Mouse (Mus musculus) kidney, embryonic 14.5 days (tissue): ENCODE measurements around the gene Cd5. TPM values are rescaled to one million over a fixed set of nuclear protein-coding genes. Genes with fewer than 3 reads are reported as not detected.

Source experiments
- ATAC-seq: fragments of 200-750 bp; cut with Nextera tagmentation; 2 replicates; pipeline ENCODE4 v1.8.0; 2017; ENCODE audit warnings: moderate number of reproducible peaks, mild to moderate bottlenecking, moderate TSS enrichment, moderate library complexity; ENCODE audit not compliant: low FRiP score, low TSS enrichment
- H3K27ac ChIP-seq: fragments of 300-500 bp; sonication (generic); 2 replicates; pipeline ENCODE4 v1.5.1; 2014; ENCODE audit warnings: low read depth, mild to moderate bottlenecking, low read length, moderate library complexity, mixed read lengths
- H3K27me3 ChIP-seq: fragments of 300-500 bp; sonication (generic); 2 replicates; pipeline ENCODE4 v1.6.1; 2014; ENCODE audit warnings: mild to moderate bottlenecking, low read length; ENCODE audit not compliant: control insufficient read depth, insufficient read depth
- H3K36me3 ChIP-seq: fragments of 300-500 bp; sonication (generic); 2 replicates; pipeline ENCODE4 v1.6.1; 2014; ENCODE audit warnings: low read length, mixed read lengths; ENCODE audit not compliant: control insufficient read depth, insufficient read depth
- H3K4me1 ChIP-seq: fragments of 300-500 bp; sonication (generic); 2 replicates; pipeline ENCODE4 v1.6.1; 2014; ENCODE audit warnings: low read length, mixed read lengths; ENCODE audit not compliant: control insufficient read depth, insufficient read depth
- H3K4me2 ChIP-seq: fragments of 300-500 bp; sonication (generic); replicated peaks from 2 replicates; pipeline ENCODE4 v1.6.1; 2014; ENCODE audit warnings: low read depth, mild to moderate bottlenecking, low read length
- H3K4me3 ChIP-seq: fragments of 300-500 bp; sonication (generic); 2 replicates; pipeline ENCODE4 v1.5.1; 2014; ENCODE audit warnings: mild to moderate bottlenecking, low read length
- H3K9ac ChIP-seq: fragments of 300-500 bp; sonication (generic); 2 replicates; pipeline ENCODE4 v1.6.1; 2014; ENCODE audit warnings: low read depth, mild to moderate bottlenecking, low read length, moderate library complexity
- H3K9me3 ChIP-seq: fragments of 300-500 bp; sonication (generic); 2 replicates; pipeline ENCODE4 v1.6.1; 2016; ENCODE audit warnings: low read length; ENCODE audit not compliant: control insufficient read depth
- WGBS: fragments of 180-500 bp; shearing (Covaris S2); extraction: QIAGEN DNeasy Blood & Tissue Kit; methylation state at CpG from one replicate; pipeline ENCODE4 v1.1.7; 2014; 5-methylcytosine and 5-hydroxymethylcytosine counted together
- polyA plus RNA-seq: library from polyadenylated mRNA; unstranded; fragments of >200 nt; fragmentation: Nextera tagmentation; extraction: Ambion mirVana; gene quantifications from 2 replicates; pipeline ENCODE4 v1.2.1, GENCODE M21; 2014

Gene Cd5
- polyA plus RNA-seq, 1 experiment from 2014 or later = 0.46 TPM

- H3K27ac ChIP-seq = no peak overlapping the region
- no peak overlapping the region for H3K4me3 ChIP-seq
- no peaks in the 10 kb centered on the region for H3K9me3 ChIP-seq
- no peaks in the 10 kb centered on the region for H3K27me3 ChIP-seq
- ATAC-seq = no peak
- no peaks in the 10 kb centered on the region for H3K36me3 ChIP-seq
- H3K4me1 ChIP-seq = no peaks in the 10 kb centered on the region
- no peak overlapping the region for H3K9ac ChIP-seq
- whole genome bisulfite sequencing = 70% methylated on average over 1 of the region's 1 CpGs
- no peak overlapping the region for H3K4me2 ChIP-seq
Observed at GRCm38 (mm10) chr19:10678772-10679067, 60.1 kb downstream of the Cd5 start.

GRCm38 (mm10) chr19:10677915-10678771 is 60.7 kb downstream of the Cd5 start, which contains the start of gene Pga5:
TSS of gene Pga5 (minus strand) at chr19:10678071.
- Histone ChIP-seq H3K27me3 (no peaks in the 10 kb centered on the region), H3K9me3 (no peaks in the 10 kb centered on the region), H3K27ac (no peak within 1 kb of the TSS), H3K4me1 (no peaks in the 10 kb centered on the region), H3K4me3 (no peak within 1 kb of the TSS), H3K36me3 (no peaks in the 10 kb centered on the region), H3K4me2 (no peak within 1 kb of the TSS), H3K9ac (no peak within 1 kb of the TSS)
- no peak for ATAC-seq
- WGBS = 38% methylated on average over 6 of the region's 6 CpGs

GRCm38 (mm10) chr19:10676656-10677055 is 62.1 kb downstream of the Cd5 start:
- no peak for ATAC-seq
- Histone ChIP-seq H3K9me3 (no peaks in the 10 kb centered on the region), H3K4me3 (no peak overlapping the region), H3K27me3 (no peaks in the 10 kb centered on the region), H3K27ac (no peak overlapping the region), H3K4me2 (no peak overlapping the region), H3K4me1 (no peaks in the 10 kb centered on the region), H3K9ac (no peak overlapping the region), H3K36me3 (no peaks in the 10 kb centered on the region)
- 86% methylated on average over 16 of the region's 16 CpGs for WGBS

- H3K9ac ChIP-seq = no peak overlapping the region
- H3K9me3 ChIP-seq = no peaks in the 10 kb centered on the region
- no peaks in the 10 kb centered on the region for H3K27me3 ChIP-seq
- H3K36me3 ChIP-seq = no peaks in the 10 kb centered on the region
- H3K27ac ChIP-seq = no peak overlapping the region
- no peak overlapping the region for H3K4me3 ChIP-seq
- 54% methylated on average over 1 of the region's 1 CpGs for WGBS
- H3K4me1 ChIP-seq = no peaks in the 10 kb centered on the region
- no peak overlapping the region for H3K4me2 ChIP-seq
- ATAC-seq = no peak
Observed at GRCm38 (mm10) chr19:10673275-10673674, 65.5 kb downstream of the Cd5 start.

GRCm38 (mm10) chr19:10671854-10672417 is 66.9 kb downstream of the Cd5 start:
- Histone ChIP-seq H3K9ac (no peak overlapping the region), H3K9me3 (no peaks in the 10 kb centered on the region), H3K27ac (no peak overlapping the region), H3K4me3 (no peak overlapping the region), H3K4me1 (no peaks in the 10 kb centered on the region), H3K4me2 (no peak overlapping the region), H3K27me3 (no peaks in the 10 kb centered on the region), H3K36me3 (no peaks in the 10 kb centered on the region)
- no peak for ATAC-seq
- WGBS = 52% methylated on average over 9 of the region's 9 CpGs

- Histone ChIP-seq H3K9ac (no peak overlapping the region), H3K4me1 (no peaks in the 10 kb centered on the region), H3K36me3 (no peaks in the 10 kb centered on the region), H3K27me3 (no peaks in the 10 kb centered on the region), H3K4me3 (no peak overlapping the region), H3K9me3 (no peaks in the 10 kb centered on the region), H3K27ac (no peak overlapping the region), H3K4me2 (no peak overlapping the region)
- 88% methylated on average over 4 of the region's 4 CpGs for WGBS
- ATAC-seq = no peak
Observed at GRCm38 (mm10) chr19:10671319-10671718, 67.5 kb downstream of the Cd5 start.

Other genes with a start within 250 kb of the Cd5 start
- gene Cpsf7, start 213.7 kb downstream of the Cd5 start, polyA plus RNA-seq = 40.7 and 63.0 TPM in 2 replicates
- gene Sdhaf2, start 212.9 kb downstream of the Cd5 start, polyA plus RNA-seq = 65.1 and 65.6 TPM in 2 replicates
- 57.6 and 67.5 TPM in 2 replicates for gene Tmem216, start 182.8 kb downstream of the Cd5 start, polyA plus RNA-seq
- gene Cyb561a3, start 161.8 kb downstream of the Cd5 start, polyA plus RNA-seq = 10.5 and 14.1 TPM in 2 replicates
- gene Tmem138, start 161.6 kb downstream of the Cd5 start, polyA plus RNA-seq = 57.9 and 59.2 TPM in 2 replicates
- 238 and 353 TPM in 2 replicates for gene Ddb1, start 133.7 kb downstream of the Cd5 start, polyA plus RNA-seq
- gene Tkfc, start 133.3 kb downstream of the Cd5 start, polyA plus RNA-seq = 21.5 and 30.0 TPM in 2 replicates
- gene Vwce, start 104.8 kb downstream of the Cd5 start, polyA plus RNA-seq = 1.2 and 2.0 TPM in 2 replicates
- gene Pga5, start 60.9 kb downstream of the Cd5 start, polyA plus RNA-seq = not detected in 2 replicates
- 18.9 and 31.7 TPM in 2 replicates for gene Vps37c, start 50.3 kb downstream of the Cd5 start, polyA plus RNA-seq
- gene Cd6, start 91.1 kb upstream of the Cd5 start, polyA plus RNA-seq = 0.09 TPM in 1 of 2 replicates, not detected in the other
- gene Slc15a3, start 100.7 kb upstream of the Cd5 start, polyA plus RNA-seq = 0.44 and 0.69 TPM in 2 replicates
- 65.2 and 71.5 TPM in 2 replicates for gene Tmem132a, start 130.9 kb upstream of the Cd5 start, polyA plus RNA-seq
- gene Tmem109, start 143.0 kb upstream of the Cd5 start, polyA plus RNA-seq = 87.6 and 90.9 TPM in 2 replicates
- 61.0 and 75.7 TPM in 2 replicates for gene Prpf19, start 156.2 kb upstream of the Cd5 start, polyA plus RNA-seq
- not detected in 2 replicates for gene Zp1, start 181.6 kb upstream of the Cd5 start, polyA plus RNA-seq
- not detected in 2 replicates for gene Ptgdr2, start 198.2 kb upstream of the Cd5 start, polyA plus RNA-seq
- gene Ccdc86, start 210.3 kb upstream of the Cd5 start, polyA plus RNA-seq = 26.0 and 32.7 TPM in 2 replicates
- gene Ms4a10, start 235.7 kb upstream of the Cd5 start, polyA plus RNA-seq = not detected in 2 replicates